Mouse (Mus musculus) spleen, postnatal 36 days (tissue): Measurements from ENCODE around the gene Rad9a.
A peak's percentile ranks its signal among the peaks of the same experiment; 100 is the strongest.
"Not testable (repeated sequence)": the region's sequence is repeated elsewhere in the genome, so short reads cannot be mapped to it uniquely, and the experiment has no call there.

ENCODE experiments used
- DNase-seq, 2 experiments: peaks; one replicate each; pipeline ENCODE4 v3.0.0; 2022; ENCODE audit warnings: low spot score in 2 of 2, mixed read lengths in 1 of 2

The Rad9a gene

GRCm38 (mm10) chr19:4201291-4201909, at the start of gene Rad9a:
Rad9a (minus strand) TSS chr19:4201662.
- DNase-seq: peak; percentile 97 to 99

- not testable (repeated sequence) for DNase-seq
These were observed 47.2 kb upstream of the Rad9a start for GRCm38 (mm10) chr19:4248683-4249082.

- no peak for DNase-seq
These were observed 45.5 kb upstream of the Rad9a start for GRCm38 (mm10) chr19:4247010-4247409.

- DNase-seq: no peak
These were observed 43.3 kb upstream of the Rad9a start for GRCm38 (mm10) chr19:4244775-4245174.

GRCm38 (mm10) chr19:4242416-4242815, 41.0 kb upstream of the Rad9a start:
- no peak for DNase-seq

GRCm38 (mm10) chr19:4240247-4240668, 38.8 kb upstream of the Rad9a start:
- no peak for DNase-seq

GRCm38 (mm10) chr19:4234548-4234947, 33.1 kb upstream of the Rad9a start:
- DNase-seq: no peak

- no peak for DNase-seq
These were observed 31.2 kb upstream of the Rad9a start for GRCm38 (mm10) chr19:4232651-4233050.

- DNase-seq: peak; percentile 72 to 77
These were observed 30.7 kb upstream of the Rad9a start for GRCm38 (mm10) chr19:4232186-4232572.

GRCm38 (mm10) chr19:4231253-4232185, 30.1 kb upstream of the Rad9a start, which contains the start of gene Pold4:
Pold4 (plus strand) TSS chr19:4231899.
- peak; percentile 99 for DNase-seq

- peak in 1 of 2 experiments; percentile 36 for DNase-seq
These were observed 29.0 kb upstream of the Rad9a start for GRCm38 (mm10) chr19:4230415-4230814.

GRCm38 (mm10) chr19:4229451-4230076, 28.1 kb upstream of the Rad9a start:
- DNase-seq: no peak

- DNase-seq: no peak
These were observed 27.4 kb upstream of the Rad9a start for GRCm38 (mm10) chr19:4228891-4229290.

GRCm38 (mm10) chr19:4227894-4228678, 26.6 kb upstream of the Rad9a start:
- peak; percentile 75 to 81 for DNase-seq

- peak in 1 of 2 experiments; percentile 40 for DNase-seq
These were observed 26.0 kb upstream of the Rad9a start for GRCm38 (mm10) chr19:4227446-4227845.

- DNase-seq: peak; percentile 44 to 55
These were observed 25.3 kb upstream of the Rad9a start for GRCm38 (mm10) chr19:4226779-4227178.

- peak in 1 of 2 experiments; percentile 70 for DNase-seq
These were observed 20.7 kb upstream of the Rad9a start for GRCm38 (mm10) chr19:4222165-4222564.

GRCm38 (mm10) chr19:4220957-4221743, 19.7 kb upstream of the Rad9a start:
- DNase-seq: no peak

GRCm38 (mm10) chr19:4220416-4220815, 19.0 kb upstream of the Rad9a start:
- peak; percentile 77 for DNase-seq

- DNase-seq: no peak
These were observed 18.5 kb upstream of the Rad9a start for GRCm38 (mm10) chr19:4219943-4220342.

GRCm38 (mm10) chr19:4218784-4219183, 17.3 kb upstream of the Rad9a start:
- peak; percentile 72 to 74 for DNase-seq
